Mouse (Mus musculus) limb, embryonic 13.5 days (tissue): ENCODE results near the gene Abcd3. TPM values are rescaled to one million over a fixed set of nuclear protein-coding genes. Genes with fewer than 3 reads are reported as not detected.

Source experiments
- ATAC-seq: fragments of 200-750 bp; cut with Nextera tagmentation; 2 replicates; pipeline ENCODE4 v1.8.0; 2017; ENCODE audit warnings: low read depth, moderate number of reproducible peaks, moderate TSS enrichment; ENCODE audit not compliant: low FRiP score
- H3K27ac ChIP-seq: fragments of 300-500 bp; sonication (generic); 2 replicates; pipeline ENCODE4 v1.5.1; 2015; ENCODE audit warnings: inconsistent platforms, mild to moderate bottlenecking, moderate library complexity
- H3K27me3 ChIP-seq: fragments of 300-500 bp; sonication (generic); 2 replicates; pipeline ENCODE4 v1.6.1; 2015; ENCODE audit warnings: mild to moderate bottlenecking, inconsistent platforms
- H3K36me3 ChIP-seq: fragments of 300-500 bp; sonication (generic); 2 replicates; pipeline ENCODE4 v1.6.1; 2015; ENCODE audit warnings: inconsistent platforms, mild to moderate bottlenecking, moderate library complexity
- H3K4me1 ChIP-seq: fragments of 300-500 bp; sonication (generic); 2 replicates; pipeline ENCODE4 v1.6.1; 2015; ENCODE audit warnings: inconsistent platforms
- H3K4me2 ChIP-seq: fragments of 300-500 bp; sonication (generic); replicated peaks from 2 replicates; pipeline ENCODE4 v1.6.1; 2015; ENCODE audit warnings: inconsistent platforms, mild to moderate bottlenecking, moderate library complexity
- H3K4me3 ChIP-seq: fragments of 300-500 bp; sonication (generic); 2 replicates; pipeline ENCODE4 v1.5.1; 2015; ENCODE audit warnings: moderate library complexity, mild to moderate bottlenecking, inconsistent platforms
- H3K9ac ChIP-seq: fragments of 300-500 bp; sonication (generic); 2 replicates; pipeline ENCODE4 v1.6.1; 2015; ENCODE audit warnings: mild to moderate bottlenecking, inconsistent platforms
- H3K9me3 ChIP-seq: fragments of 300-500 bp; sonication (generic); 2 replicates; pipeline ENCODE4 v1.6.1; 2016; ENCODE audit warnings: inconsistent platforms
- WGBS: fragments of 180-500 bp; shearing (Covaris S2); methylation state at CpG from one replicate; pipeline ENCODE4 v1.1.7; 2015; 5-methylcytosine and 5-hydroxymethylcytosine counted together
- polyA plus RNA-seq: library from polyadenylated mRNA; unstranded; fragments of >200 nt; fragmentation: Nextera tagmentation; extraction: Ambion mirVana; gene quantifications from 2 replicates; pipeline ENCODE4 v1.2.1, GENCODE M21; 2015

Gene Abcd3
- polyA plus RNA-seq, 1 experiment from 2014 or later = 58.7 TPM

DNA sequence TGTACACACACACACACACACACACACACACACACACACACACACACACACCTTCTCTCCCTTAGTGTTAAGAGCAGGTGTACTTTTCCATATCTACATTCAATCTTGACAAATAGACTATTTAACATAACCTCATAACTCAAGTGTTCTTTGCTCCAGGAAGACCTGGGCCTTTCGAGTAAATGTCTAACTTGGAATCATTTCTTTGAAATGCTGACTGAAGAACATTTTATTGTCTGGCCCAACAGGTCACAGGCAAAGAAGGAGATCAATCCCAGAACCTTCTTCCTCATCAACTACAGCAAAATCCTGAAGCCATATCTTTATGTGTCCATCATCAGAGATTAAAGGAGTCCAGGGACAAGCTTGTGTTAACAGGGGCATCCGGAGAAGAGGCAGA is 100.6 kb downstream of the Abcd3 start:
- no peaks in the 10 kb centered on the region for H3K27me3 ChIP-seq
- H3K9ac ChIP-seq = no peak overlapping the region
- no peak overlapping the region for H3K27ac ChIP-seq
- H3K36me3 ChIP-seq = no peaks in the 10 kb centered on the region
- H3K4me3 ChIP-seq = no peak overlapping the region
- ATAC-seq = no peak
- peaks cover 14% of the 10 kb centered on the region for H3K4me1 ChIP-seq
- no peaks in the 10 kb centered on the region for H3K9me3 ChIP-seq
- 77% methylated on average over 2 of the region's 2 CpGs for WGBS
- H3K4me2 ChIP-seq = no peak overlapping the region

DNA sequence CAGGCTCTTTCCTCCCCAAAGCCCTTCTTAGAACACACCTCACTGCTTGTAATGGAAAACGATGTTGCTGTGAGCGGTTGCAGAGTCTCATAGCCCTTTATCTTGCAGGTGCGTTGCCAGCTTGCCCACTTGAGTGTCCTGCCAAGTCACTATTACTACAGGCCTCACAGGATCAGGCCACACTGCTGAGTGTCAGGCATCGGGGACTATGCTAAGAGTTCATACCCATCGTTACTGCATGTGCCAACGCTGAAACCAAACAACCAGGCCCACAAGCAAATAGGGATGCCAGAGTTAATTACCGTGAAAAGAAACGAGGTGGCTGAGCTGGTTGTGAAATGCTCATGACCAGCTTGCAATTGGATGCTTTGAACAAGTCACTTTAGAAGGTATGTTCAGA is 101.3 kb downstream of the Abcd3 start:
- H3K9me3 ChIP-seq = no peaks in the 10 kb centered on the region
- H3K27ac ChIP-seq = no peak overlapping the region
- no peaks in the 10 kb centered on the region for H3K27me3 ChIP-seq
- H3K36me3 ChIP-seq = no peaks in the 10 kb centered on the region
- H3K9ac ChIP-seq = no peak overlapping the region
- H3K4me1 ChIP-seq = peaks cover 8% of the 10 kb centered on the region
- H3K4me3 ChIP-seq = no peak overlapping the region
- no peak for ATAC-seq
- no peak overlapping the region for H3K4me2 ChIP-seq
- 63% methylated on average over 8 of the region's 8 CpGs for WGBS

DNA sequence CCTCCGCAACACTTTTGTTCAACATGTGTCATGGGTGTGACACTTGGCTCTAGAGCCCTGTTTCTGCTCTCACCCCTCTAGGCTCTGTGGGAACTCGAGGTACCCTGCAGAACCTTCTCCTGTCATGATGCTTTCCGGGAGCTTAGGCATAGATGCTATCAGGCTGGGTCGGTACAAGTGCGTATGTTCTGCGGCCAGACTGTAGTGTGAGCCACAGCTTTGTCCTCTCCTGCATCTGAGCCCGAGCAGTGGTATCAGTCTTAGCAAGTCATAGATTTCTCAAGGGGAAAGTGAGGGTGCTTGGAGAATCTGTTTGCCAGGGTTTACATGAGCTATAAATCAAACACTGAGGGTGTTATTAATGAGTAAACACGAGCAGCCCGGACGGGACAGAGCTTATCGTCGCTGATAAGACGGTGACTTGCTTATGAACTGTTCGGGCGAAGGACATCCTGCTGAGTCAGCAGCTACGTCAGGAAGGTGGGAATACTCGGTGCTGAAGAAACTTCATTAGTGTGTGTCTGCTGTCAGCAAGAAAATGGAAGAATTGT is 101.9 kb downstream of the Abcd3 start:
- no peak overlapping the region for H3K4me2 ChIP-seq
- no peak overlapping the region for H3K9ac ChIP-seq
- 62% methylated on average over 17 of the region's 17 CpGs for WGBS
- no peak for ATAC-seq
- no peaks in the 10 kb centered on the region for H3K36me3 ChIP-seq
- H3K4me3 ChIP-seq = no peak overlapping the region
- 0 out of 2 replicates have a peak, but pooled peaks cover 4% of the 10 kb centered on the region for H3K4me1 ChIP-seq
- H3K27ac ChIP-seq = no peak overlapping the region
- no peaks in the 10 kb centered on the region for H3K9me3 ChIP-seq
- no peaks in the 10 kb centered on the region for H3K27me3 ChIP-seq

DNA sequence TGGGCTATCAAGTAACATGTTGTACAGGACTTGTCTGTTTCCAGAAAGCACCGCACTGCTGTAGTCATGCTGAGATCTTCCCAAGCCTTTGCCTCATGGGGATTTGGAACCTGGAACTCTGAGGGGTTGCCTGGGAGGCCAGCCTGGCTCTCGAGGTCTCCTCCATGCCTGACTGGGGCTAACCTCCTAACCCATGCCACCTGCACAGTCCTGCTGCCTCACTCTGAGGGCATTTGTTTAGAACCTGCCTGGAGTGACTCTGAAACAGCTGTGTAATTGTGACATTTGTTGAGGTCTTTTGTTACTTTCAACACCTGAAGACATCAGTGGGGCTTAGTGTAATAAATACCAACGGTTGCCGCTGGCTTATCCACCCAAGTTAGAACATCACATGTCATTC is 102.9 kb downstream of the Abcd3 start:
- ATAC-seq = no peak
- H3K9me3 ChIP-seq = no peaks in the 10 kb centered on the region
- no peak overlapping the region for H3K4me3 ChIP-seq
- no peaks in the 10 kb centered on the region for H3K27me3 ChIP-seq
- no peak overlapping the region for H3K4me2 ChIP-seq
- 51% methylated on average over 4 of the region's 4 CpGs for WGBS
- no peak overlapping the region for H3K9ac ChIP-seq
- 0 out of 2 replicates have a peak, but pooled peaks cover 4% of the 10 kb centered on the region for H3K4me1 ChIP-seq
- no peak overlapping the region for H3K27ac ChIP-seq
- H3K36me3 ChIP-seq = no peaks in the 10 kb centered on the region

DNA sequence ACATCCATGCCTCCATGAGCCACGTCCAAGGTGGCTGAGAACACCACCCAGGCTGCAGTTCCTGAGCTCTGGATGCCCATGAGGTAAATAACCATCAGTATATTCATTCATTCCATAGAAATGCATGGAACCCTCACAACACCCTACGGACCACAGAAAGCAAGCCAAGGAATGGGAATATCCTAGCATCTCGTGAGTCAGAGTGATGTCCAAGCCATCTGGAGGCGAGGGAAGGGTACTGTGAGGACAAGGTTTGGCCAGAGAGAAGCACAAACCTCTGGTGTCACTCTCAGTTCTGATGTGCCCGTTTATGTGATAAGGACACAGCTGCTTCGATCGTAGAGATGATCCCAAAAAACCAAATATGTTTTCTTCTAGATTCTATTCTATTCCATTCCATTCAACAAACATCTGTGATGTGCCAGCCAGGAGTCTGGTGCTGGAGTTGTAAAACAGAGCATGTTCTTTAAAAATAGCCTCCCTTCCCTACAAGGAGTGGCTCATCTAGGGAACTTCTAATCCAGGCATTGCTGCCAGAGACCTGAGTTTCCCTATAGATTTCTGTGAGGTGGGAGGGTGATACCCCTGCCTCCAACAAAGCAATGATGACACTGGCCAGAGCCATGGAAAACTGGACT is 104.1 kb downstream of the Abcd3 start:
- no peak for ATAC-seq
- Histone ChIP-seq H3K9me3 (no peaks in the 10 kb centered on the region), H3K9ac (no peak overlapping the region), H3K36me3 (no peaks in the 10 kb centered on the region), H3K4me3 (no peak overlapping the region), H3K4me2 (no peak overlapping the region), H3K27ac (no peak overlapping the region), H3K27me3 (no peaks in the 10 kb centered on the region), H3K4me1 (0 out of 2 replicates have a peak, but pooled peaks cover 4% of the 10 kb centered on the region)
- 85% methylated on average over 7 of the region's 7 CpGs for WGBS

Other genes with a start within 250 kb of the Abcd3 start
- not detected in 2 replicates for gene 4930432M17Rik, start 144.5 kb downstream of the Abcd3 start, polyA plus RNA-seq
- 8.6 and 9.2 TPM in 2 replicates for gene F3, start 91.8 kb downstream of the Abcd3 start, polyA plus RNA-seq
- 43.6 and 54.3 TPM in 2 replicates for gene Arhgap29, start 137.2 kb upstream of the Abcd3 start, polyA plus RNA-seq
- gene Abca4, start 229.1 kb upstream of the Abcd3 start, polyA plus RNA-seq = 0.83 and 1.3 TPM in 2 replicates